ENCODE assay signal across 44 mouse cellular contexts in genomic region chr6:92872766-92873165, GRCm38 (mm10). TPM values are rescaled to one million over a fixed set of nuclear protein-coding genes. Genes with fewer than 3 reads are reported as not detected.
"Had no signal": no experiment of that assay in that cellular context is flagged by ENCODE, and none has a peak within 500 bp of the region (broad histone marks: within the 10 kb centered on the region; RNA-seq: fewer than 3 reads in every experiment).

No protein-coding gene starts in this region.

- H3K27me3 ChIP-seq: heart, embryonic 12.5 days; heart, embryonic 13.5 days; heart, embryonic 15.5 days; hindbrain, embryonic 12.5 days; hindbrain, embryonic 13.5 days; hindbrain, embryonic 15.5 days; intestine, embryonic 15.5 days; kidney, embryonic 15.5 days had no signal

- H3K4me2 ChIP-seq: heart, embryonic 11.5 days; heart, embryonic 12.5 days; heart, embryonic 13.5 days; heart, embryonic 15.5 days; hindbrain, embryonic 12.5 days; hindbrain, embryonic 13.5 days; hindbrain, embryonic 14.5 days; hindbrain, embryonic 15.5 days; intestine, embryonic 15.5 days; kidney, embryonic 15.5 days had no signal

- H3K9me3 ChIP-seq: heart, embryonic 12.5 days; heart, embryonic 13.5 days; heart, embryonic 15.5 days; hindbrain, embryonic 10.5 days; hindbrain, embryonic 12.5 days; hindbrain, embryonic 13.5 days; hindbrain, embryonic 15.5 days; intestine, embryonic 15.5 days; kidney, embryonic 15.5 days had no signal

- H3K36me3 ChIP-seq: hindbrain, embryonic 13.5 days; hindbrain, embryonic 15.5 days; intestine, embryonic 15.5 days had no signal

- H3K4me3 ChIP-seq: heart, embryonic 12.5 days; heart, embryonic 13.5 days; heart, embryonic 15.5 days; hindbrain, embryonic 10.5 days; hindbrain, embryonic 12.5 days; hindbrain, embryonic 13.5 days; hindbrain, embryonic 15.5 days; intestine, embryonic 15.5 days; kidney, embryonic 15.5 days; layer of hippocampus, adult 2 months; left cerebral cortex, adult 2 months had no signal

- DNase-seq: heart, postnatal 10 days; heart, postnatal 14 days; heart, postnatal 36 days; heart, postnatal 4 days; kidney, adult 11 months; kidney, adult 18-20 months; kidney, adult 2 months; kidney, adult 8-10 months; kidney, adult 9 months; kidney, postnatal 10 days; kidney, postnatal 14 days; kidney, postnatal 25 days; kidney, postnatal 36 days; kidney, postnatal 4 days; layer of hippocampus, adult 9-11 months; layer of hippocampus, postnatal 36 days had no signal

- ATAC-seq: hindbrain, embryonic 16.5 days; hindbrain, postnatal 0 days; inflammation-experienced regulatory T-cells, adult 6 months; intestine, embryonic 15.5 days; intestine, embryonic 16.5 days; intestine, postnatal 0 days had no signal

- H3K27ac ChIP-seq: heart, embryonic 13.5 days; heart, embryonic 15.5 days; hindbrain, embryonic 10.5 days; hindbrain, embryonic 12.5 days; hindbrain, embryonic 13.5 days; hindbrain, embryonic 14.5 days; hindbrain, embryonic 15.5 days; hindbrain, postnatal 0 days; intestine, embryonic 15.5 days; kidney, postnatal 0 days; layer of hippocampus, adult 2 months; left cerebral cortex, adult 2 months had no signal

- H3K9ac ChIP-seq: heart, embryonic 12.5 days; heart, embryonic 13.5 days; heart, embryonic 15.5 days; hindbrain, embryonic 12.5 days; hindbrain, embryonic 13.5 days; hindbrain, embryonic 14.5 days; hindbrain, embryonic 15.5 days; intestine, embryonic 15.5 days; kidney, embryonic 15.5 days had no signal

RNA-seq across cellular contexts. Expression of gene Gm15737, which starts 3.6 kb away (rescaled TPM):
- total RNA-seq: hematopoietic stem cell, adult 5-6 weeks; hindbrain, postnatal 0 days; layer of hippocampus, adult 18-20 months; layer of hippocampus, adult 2 months; layer of hippocampus, adult 8-10 months; layer of hippocampus, postnatal 10 days; layer of hippocampus, postnatal 14 days; layer of hippocampus, postnatal 25 days; layer of hippocampus, postnatal 36 days; left cerebral cortex, adult 18-20 months; left cerebral cortex, adult 2 months had no signal
- polyA plus RNA-seq: hindbrain, embryonic 11.5 days; hindbrain, embryonic 12.5 days; hindbrain, embryonic 13.5 days; hindbrain, embryonic 15.5 days; hindbrain, embryonic 16.5 days; hindbrain, postnatal 0 days; inflammation-experienced regulatory T-cells, adult 6 months; intestine, embryonic 16.5 days; kidney, adult 2 months had no signal

RNA-seq across cellular contexts. Expression of gene A730049H05Rik, which starts 56.5 kb away (rescaled TPM):
- total RNA-seq: hematopoietic stem cell, adult 5-6 weeks; left cerebral cortex, adult 18-20 months had no signal
- polyA plus RNA-seq: large intestine, adult 2 months had no signal
